Mouse (Mus musculus) CH12.LX (cell line): ENCODE results near the gene Ppm1l.

Experiments
- MXI1 ChIP-seq: IDR thresholded peaks from 2 replicates; pipeline ENCODE4 v1.6.1; 2011; ENCODE audit warnings: mild to moderate bottlenecking, low read depth, low read length, improper control_type of control experiment
- NRF1 ChIP-seq: IDR thresholded peaks from 2 replicates; pipeline ENCODE4 v1.6.1; 2014; ENCODE audit warnings: low read depth, mild to moderate bottlenecking, inconsistent platforms, low read length, improper control_type of control experiment, moderate library complexity
- PAX5 ChIP-seq: IDR thresholded peaks from 2 replicates; pipeline ENCODE4 v1.6.1; 2012; ENCODE audit warnings: low read length, inconsistent platforms, mixed read lengths
- ZKSCAN1 ChIP-seq: IDR thresholded peaks from 2 replicates; pipeline ENCODE4 v1.6.1; 2012; ENCODE audit warnings: low read depth, inconsistent platforms, low read length, improper control_type of control experiment, borderline replicate concordance

DNA sequence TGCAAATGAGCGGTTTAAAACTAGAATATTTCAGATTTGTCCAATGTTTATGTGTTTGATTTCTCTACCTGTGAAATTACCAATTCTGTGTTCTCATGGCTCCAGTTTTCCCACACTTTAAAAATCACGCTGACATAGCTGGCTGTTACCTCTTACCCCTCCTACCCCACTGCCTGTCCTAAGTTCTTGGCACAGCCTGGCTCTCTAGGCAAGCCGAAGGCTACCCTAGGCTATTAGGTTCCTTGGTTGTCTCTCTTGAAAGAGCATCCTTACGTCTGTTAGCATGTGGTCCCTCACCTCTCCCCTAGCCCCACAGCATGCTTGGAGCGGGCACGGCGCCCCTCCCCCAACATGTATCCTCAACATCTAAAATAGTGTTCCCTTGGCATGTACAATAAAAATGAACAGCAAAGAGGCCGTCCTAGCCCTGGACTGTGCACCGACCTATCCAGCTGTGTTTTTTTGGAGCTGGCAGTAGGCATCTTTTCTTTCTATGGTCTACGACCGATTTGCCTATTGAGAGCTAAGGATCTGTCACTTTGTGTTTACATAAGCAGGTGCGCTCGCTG, 167.4 kb downstream of the Ppm1l start:
- no peak for TF ChIP-seq MXI1
- TF ChIP-seq PAX5 = no peak
- TF ChIP-seq NRF1 = no peak
- no peak for TF ChIP-seq ZKSCAN1
